Mouse (Mus musculus) C2C12 (cell line): Measurements from ENCODE around the gene Dazap2. TPM values are rescaled to one million over a fixed set of nuclear protein-coding genes. Genes with fewer than 3 reads are reported as not detected.
"Not testable (repeated sequence)": the region's sequence is repeated elsewhere in the genome, so short reads cannot be mapped to it uniquely, and the experiment has no call there.

ENCODE experiments used
- H3K27me3 ChIP-seq: one replicate; pipeline ENCODE4 v1.6.1; 2011; ENCODE audit not compliant: control insufficient read depth, insufficient read depth, insufficient read length
- H3K36me3 ChIP-seq: one replicate; pipeline ENCODE4 v1.6.1; 2011; ENCODE audit not compliant: control insufficient read depth, insufficient read depth
- H3K4me3 ChIP-seq: one replicate; pipeline ENCODE4 v1.5.1; 2011; ENCODE audit warnings: mild to moderate bottlenecking, control low read depth; ENCODE audit not compliant: poor library complexity, insufficient read depth, severe bottlenecking
- H3K79me2 ChIP-seq: one replicate; pipeline ENCODE4 v1.6.1; 2011; ENCODE audit not compliant: control insufficient read depth, insufficient read depth
- H3K79me3 ChIP-seq: one replicate; pipeline ENCODE4 v1.6.1; 2011; ENCODE audit warnings: low read depth, control low read depth
- H3ac ChIP-seq: one replicate; pipeline ENCODE3; 2011; ENCODE audit warnings: low read depth; ENCODE audit not compliant: control insufficient read depth, insufficient read length
- CEBPB ChIP-seq: IDR thresholded peaks from one replicate; pipeline ENCODE4 v1.6.1; 2011; ENCODE audit warnings: low read depth, mild to moderate bottlenecking, control low read depth, moderate library complexity
- CTCF ChIP-seq: IDR thresholded peaks from one replicate; pipeline ENCODE4 v1.5.1; 2011; ENCODE audit not compliant: control insufficient read depth, insufficient read depth, insufficient read length
- FOSL1 ChIP-seq: IDR thresholded peaks from one replicate; pipeline ENCODE4 v1.8.0; 2011; ENCODE audit warnings: mild to moderate bottlenecking, low read length; ENCODE audit not compliant: poor library complexity, insufficient read depth, severe bottlenecking
- MAX ChIP-seq: IDR thresholded peaks from one replicate; pipeline ENCODE4 v1.6.1; 2011; ENCODE audit warnings: mild to moderate bottlenecking, control low read depth
- MYOD1 ChIP-seq: IDR thresholded peaks from one replicate; pipeline ENCODE4 v1.6.1; 2011; ENCODE audit warnings: low read depth; ENCODE audit not compliant: control insufficient read depth, insufficient read length
- MYOG ChIP-seq: IDR thresholded peaks from one replicate; pipeline ENCODE4 v1.6.1; 2011; ENCODE audit not compliant: control insufficient read depth, insufficient read length; ENCODE audit errors: extremely low read depth
- USF1 ChIP-seq: IDR thresholded peaks from one replicate; pipeline ENCODE4 v1.6.1; 2011; ENCODE audit warnings: low read depth, mild to moderate bottlenecking, control low read depth, moderate library complexity
- polyA plus RNA-seq: library from polyadenylated mRNA; unstranded; fragments of >200 nt; fragmentation: generic; extraction: Trizol; gene quantifications from one replicate; pipeline ENCODE4 v1.2.1, GENCODE M21; 2012; ENCODE audit warnings: missing spikeins

Gene Dazap2
- polyA plus RNA-seq, 1 experiment, result 142 TPM

- no peaks in the 10 kb centered on the region for H3K36me3 ChIP-seq
- no peaks in the 10 kb centered on the region for H3K79me3 ChIP-seq
- peak within 1 kb of the TSS; percentile 44 for H3K4me3 ChIP-seq
- H3ac ChIP-seq, result peak within 1 kb of the TSS; percentile 70
- TF ChIP-seq CTCF (no peak), CEBPB (no peak), FOSL1 (no peak), MYOD1 (no peak), MYOG (no peak)
- no peaks in the 10 kb centered on the region for H3K79me2 ChIP-seq
- H3K27me3 ChIP-seq, result peaks cover 4% of the 10 kb centered on the region
These were observed 15.7 kb upstream of the Dazap2 start, which contains the start of gene Pou6f1 for GRCm38 (mm10) chr15:100599276-100600046. Gene Pou6f1, minus strand, starts transcription at chr15:100599984.

GRCm38 (mm10) chr15:100600047-100600695, 15.0 kb upstream of the Dazap2 start:
- Histone ChIP-seq H3K4me3 (peak overlapping the region; percentile 44), H3K36me3 (no peaks in the 10 kb centered on the region), H3K79me2 (no peaks in the 10 kb centered on the region), H3ac (peak overlapping the region; percentile 70), H3K79me3 (no peaks in the 10 kb centered on the region), H3K27me3 (peaks cover 4% of the 10 kb centered on the region)
- no peak for TF ChIP-seq CTCF
- TF ChIP-seq MYOD1, result no peak
- no peak for TF ChIP-seq FOSL1
- no peak for TF ChIP-seq USF1
- TF ChIP-seq MYOG, result no peak
- no peak for TF ChIP-seq CEBPB
- TF ChIP-seq MAX, result no peak

- Histone ChIP-seq H3K79me2 (no peaks in the 10 kb centered on the region), H3ac (no peak overlapping the region), H3K79me3 (no peaks in the 10 kb centered on the region), H3K4me3 (no peak overlapping the region), H3K27me3 (peaks cover 4% of the 10 kb centered on the region), H3K36me3 (no peaks in the 10 kb centered on the region)
- TF ChIP-seq USF1, result no peak
- TF ChIP-seq MYOG, result no peak
- no peak for TF ChIP-seq MYOD1
- TF ChIP-seq CEBPB, result no peak
- TF ChIP-seq CTCF, result no peak
- TF ChIP-seq MAX, result no peak
- TF ChIP-seq FOSL1, result no peak
These were observed 14.4 kb upstream of the Dazap2 start for GRCm38 (mm10) chr15:100600696-100601272.

GRCm38 (mm10) chr15:100601669-100602068, 13.5 kb upstream of the Dazap2 start:
- no peak overlapping the region for H3K4me3 ChIP-seq
- H3K36me3 ChIP-seq, result no peaks in the 10 kb centered on the region
- no peak for TF ChIP-seq MAX
- no peak for TF ChIP-seq USF1
- TF ChIP-seq MYOG, result no peak
- no peak for TF ChIP-seq CEBPB
- no peak for TF ChIP-seq CTCF
- TF ChIP-seq FOSL1, result no peak
- no peak for TF ChIP-seq MYOD1
- no peaks in the 10 kb centered on the region for H3K79me2 ChIP-seq
- H3K27me3 ChIP-seq, result peaks cover 4% of the 10 kb centered on the region
- H3ac ChIP-seq, result no peak overlapping the region
- H3K79me3 ChIP-seq, result no peaks in the 10 kb centered on the region

- not testable (repeated sequence) for H3K4me3 ChIP-seq, H3K79me3 ChIP-seq, H3K27me3 ChIP-seq, H3ac ChIP-seq, H3K79me2 ChIP-seq, H3K36me3 ChIP-seq
These were observed 8.5 kb upstream of the Dazap2 start for GRCm38 (mm10) chr15:100606677-100607076.
